13 mouse cellular contexts compared by ENCODE assay signal in genomic region chr7:81073273-81073672, GRCm38 (mm10). TPM values are rescaled to one million over a fixed set of nuclear protein-coding genes. Genes with fewer than 3 reads are reported as not detected.
DNase-seq lines count a peak whose midpoint lies in the region; ATAC-seq and TF ChIP-seq lines count a peak whose summit lies in the region.
"Had no signal": no experiment of that assay in that cellular context is flagged by ENCODE, and none has a peak within 500 bp of the region (broad histone marks: within the 10 kb centered on the region; RNA-seq: fewer than 3 reads in every experiment).

No protein-coding gene starts in this region.

- TF ChIP-seq POLR2A in heart, adult 2 months (IDR thresholded peaks at IDR 0.05; ENCODE audit: insufficient read depth, low read depth, low read length): no peak
- no peak for TF ChIP-seq POLR2A in liver, adult 2 months (IDR thresholded peaks at IDR 0.05; ENCODE audit: extremely low read depth, insufficient read depth, low read length)
- no peak for TF ChIP-seq POLR2A in cortical plate, adult 2 months (IDR thresholded peaks at IDR 0.05; ENCODE audit: extremely low read depth, insufficient read depth, low read length)

- no peaks in the 10 kb centered on the region for H3K79me2 ChIP-seq in heart, adult 2 months (replicated peaks; ENCODE audit: control insufficient read depth, insufficient read depth, low read length)
- H3K79me2 ChIP-seq in liver, adult 2 months (ENCODE audit: control insufficient read depth, insufficient read depth, low read length): no peaks in the 10 kb centered on the region

- no peak overlapping the region for H3K4me2 ChIP-seq in liver, embryonic 12.5 days
- H3K4me2 ChIP-seq: forebrain, embryonic 12.5 days; limb, embryonic 13.5 days had no signal

- peaks cover 15% of the 10 kb centered on the region for H3K4me1 ChIP-seq in heart, adult 2 months (ENCODE audit: control insufficient read depth, insufficient read depth, low read length)
- peaks cover 2% of the 10 kb centered on the region; the same call in 1 of the 2 replicates for H3K4me1 ChIP-seq in liver, adult 2 months (ENCODE audit: control insufficient read depth, insufficient read depth, low read length)
- peaks cover 18% of the 10 kb centered on the region for H3K4me1 ChIP-seq in liver, embryonic 12.5 days
- no peaks in the 10 kb centered on the region for H3K4me1 ChIP-seq in cortical plate, adult 2 months (ENCODE audit: control insufficient read depth, insufficient read depth, low read length)
- H3K4me1 ChIP-seq: forebrain, embryonic 12.5 days had no signal

- H3K9me3 ChIP-seq in liver, embryonic 12.5 days (replicated peaks): no peaks in the 10 kb centered on the region
- H3K9me3 ChIP-seq: forebrain, embryonic 12.5 days; limb, embryonic 13.5 days had no signal

- H3K36me3 ChIP-seq in heart, adult 2 months (ENCODE audit: control insufficient read depth, insufficient read depth, low read length): peaks cover 5% of the 10 kb centered on the region; the same call in 1 of the 2 replicates
- no peaks in the 10 kb centered on the region for H3K36me3 ChIP-seq in liver, adult 2 months (ENCODE audit: control insufficient read depth, insufficient read depth, low read length)
- no peaks in the 10 kb centered on the region for H3K36me3 ChIP-seq in liver, embryonic 12.5 days
- H3K36me3 ChIP-seq: forebrain, embryonic 12.5 days; limb, embryonic 13.5 days had no signal

- WGBS in heart, adult 2 months: 92% methylated on average over 5 of the region's 5 CpGs
- WGBS in liver, adult 2 months: 91% methylated on average over 5 of the region's 5 CpGs
- 63% methylated on average over 5 of the region's 5 CpGs for WGBS in liver, embryonic 12.5 days (ENCODE audit: insufficient replicate concordance)

- ATAC-seq in liver, embryonic 12.5 days: no peak
- no peak for ATAC-seq in frontal cortex, adult (ENCODE audit: low TSS enrichment)

- intact Hi-C loops in heart, adult 2 months (cut with DNase I): loop anchor here (5.0 kb wide), 2 partner anchors 34 to 59 kb away; no protein-coding TSS in a partner anchor

- DNase-seq in heart, adult 2 months: no peak
- DNase-seq in heart, adult 11 months: no peak
- no peak for DNase-seq in liver, adult 2 months (ENCODE audit: extremely low read depth, low read depth, low spot score)
- peak; percentile 16 to 29 for DNase-seq in B cell, adult 2 months
- no peak for DNase-seq in right cerebral cortex, postnatal 36 days (ENCODE audit: low spot score in 2 of 2)
- DNase-seq: layer of hippocampus, adult 9-11 months; right cerebral cortex, postnatal 14 days had no signal

- TF ChIP-seq CTCF in heart, adult 2 months (IDR thresholded peaks at IDR 0.05): peak; percentile 58
- peak; percentile 54; the same call in 1 of the 2 replicates for TF ChIP-seq CTCF in liver, adult 2 months (IDR thresholded peaks at IDR 0.05; ENCODE audit: low read depth, low read length)
- 0 out of 2 replicates have a peak, but pooled peaks have one; percentile 1 for TF ChIP-seq CTCF in cortical plate, adult 2 months (IDR thresholded peaks at IDR 0.05; ENCODE audit: extremely low read depth, insufficient read depth, low read length)

- peak overlapping the region; percentile 34 for H3K27ac ChIP-seq in heart, adult 2 months
- H3K27ac ChIP-seq in liver, adult 2 months (replicated peaks; ENCODE audit: insufficient read depth, low read depth, low read length): no peak overlapping the region
- no peak overlapping the region for H3K27ac ChIP-seq in liver, embryonic 12.5 days
- no peak overlapping the region for H3K27ac ChIP-seq in cortical plate, adult 2 months (ENCODE audit: insufficient read depth, low read length)
- H3K27ac ChIP-seq: forebrain, embryonic 12.5 days; limb, embryonic 13.5 days had no signal

- H3K9ac ChIP-seq in heart, adult 2 months (ENCODE audit: low read depth, low read length): no peak overlapping the region
- H3K9ac ChIP-seq in liver, adult 2 months (ENCODE audit: low read depth, low read length): no peak overlapping the region
- no peak overlapping the region for H3K9ac ChIP-seq in liver, embryonic 12.5 days
- H3K9ac ChIP-seq: forebrain, embryonic 12.5 days; limb, embryonic 13.5 days had no signal

- no peak for TF ChIP-seq EP300 in heart, adult 2 months (IDR thresholded peaks at IDR 0.05; ENCODE audit: insufficient read depth, low read depth, low read length)

- H3K4me3 ChIP-seq in heart, adult 2 months: no peak overlapping the region
- H3K4me3 ChIP-seq in liver, adult 2 months (ENCODE audit: insufficient read depth, low read depth, low read length): no peak overlapping the region
- no peak overlapping the region for H3K4me3 ChIP-seq in liver, embryonic 12.5 days
- no peak overlapping the region for H3K4me3 ChIP-seq in cortical plate, adult 2 months (ENCODE audit: insufficient read depth, low read length)
- H3K4me3 ChIP-seq: forebrain, embryonic 12.5 days; limb, embryonic 13.5 days had no signal

- H3K27me3 ChIP-seq in heart, adult 2 months (ENCODE audit: control insufficient read depth, insufficient read depth, low read length): no peaks in the 10 kb centered on the region
- no peaks in the 10 kb centered on the region for H3K27me3 ChIP-seq in liver, adult 2 months (ENCODE audit: control insufficient read depth, insufficient read depth, low read length)
- no peaks in the 10 kb centered on the region for H3K27me3 ChIP-seq in liver, embryonic 12.5 days (replicated peaks)
- H3K27me3 ChIP-seq: forebrain, embryonic 12.5 days; limb, embryonic 13.5 days had no signal

RNA-seq across cellular contexts. Expression of gene Alpk3, which starts 15.9 kb away (rescaled TPM):
- 100 to 1,000 TPM; 117 to 137 TPM for total RNA-seq in heart, adult 2 months (2021)
- 32.3 and 32.4 TPM in 2 replicates for polyA plus RNA-seq in heart, adult 2 months (2012; rRNA removed)
- total RNA-seq in liver, adult 2 months (2014; rRNA removed): 0.09 TPM in 1 of 2 replicates, not detected in the other
- 0.01 TPM in 1 of 2 replicates, not detected in the other for polyA plus RNA-seq in liver, adult 2 months (2012; rRNA removed)
- 0.11 and 0.14 TPM in 2 replicates for polyA plus RNA-seq in liver, embryonic 12.5 days (2016; fragmentation: Nextera tagmentation; extraction: Ambion mirVana)
- 0.25 and 0.31 TPM in 2 replicates for polyA plus RNA-seq in cortical plate, adult 2 months (2012; rRNA removed)

RNA-seq across cellular contexts. Expression of gene Slc28a1, which starts 41.3 kb away (rescaled TPM):
- total RNA-seq in heart, adult 2 months (2021): under 1 TPM; 0.18 to 0.20 TPM
- polyA plus RNA-seq in heart, adult 2 months (2012; rRNA removed): 0.08 and 0.20 TPM in 2 replicates
- 0.28 TPM in 1 of 2 replicates, not detected in the other for total RNA-seq in liver, adult 2 months (2014; rRNA removed)
- polyA plus RNA-seq in liver, adult 2 months (2012; rRNA removed): 0.12 and 0.24 TPM in 2 replicates
- polyA plus RNA-seq in liver, embryonic 12.5 days (2016; fragmentation: Nextera tagmentation; extraction: Ambion mirVana): 0.49 and 0.51 TPM in 2 replicates
- 0.33 and 0.36 TPM in 2 replicates for polyA plus RNA-seq in cortical plate, adult 2 months (2012; rRNA removed)
- total RNA-seq: neutrophil, adult 5-6 weeks had no signal
- polyA plus RNA-seq: forebrain, embryonic 12.5 days had no signal

Comparison
In these comparisons a context has a peak if more than half of its experiments do, and no peak if none do; other contexts are left out.
1. DNase-seq: peak in B cell, adult 2 months (2 of 2); none in heart, adult 2 months (0 of 2), heart, adult 11 months (single experiment), liver, adult 2 months (single experiment) and right cerebral cortex, postnatal 36 days (0 of 2).
2. CTCF ChIP-seq: peak in every context shown above with its lines; median percentile 58 in heart, adult 2 months; 54 in liver, adult 2 months; 1 in cortical plate, adult 2 months.
3. RNA of gene Alpk3, which starts 15.9 kb away (polyA plus RNA-seq): 32.3 to 32.4 TPM in heart, adult 2 months; 0.25 to 0.31 TPM in cortical plate, adult 2 months, 0.11 to 0.14 TPM in liver, embryonic 12.5 days and 0.01 TPM in liver, adult 2 months; every median in the first group is over 10 times any median in the second.